Mouse (Mus musculus) intestine, embryonic 14.5 days (tissue): ENCODE measurements around the gene Opn1sw. TPM values are rescaled to one million over a fixed set of nuclear protein-coding genes. Genes with fewer than 3 reads are reported as not detected.
"Not testable (repeated sequence)": the region's sequence is repeated elsewhere in the genome, so short reads cannot be mapped to it uniquely, and the experiment has no call there.

Experiments used
- ATAC-seq: fragments of 200-750 bp; cut with Nextera tagmentation; replicated peaks from 2 replicates; pipeline ENCODE4 v1.8.0; 2017; ENCODE audit warnings: low read depth, moderate number of reproducible peaks, moderate TSS enrichment, moderate library complexity; ENCODE audit not compliant: low FRiP score, low TSS enrichment
- DNase-seq: peaks from one replicate; pipeline ENCODE4 v3.0.0-alpha.2; 2018; ENCODE audit warnings: low spot score
- H3K27ac ChIP-seq: fragments of 300-500 bp; sonication (generic); 2 replicates; pipeline ENCODE4 v1.5.1; 2014; ENCODE audit warnings: low read depth, mild to moderate bottlenecking, control low read depth
- H3K27me3 ChIP-seq: fragments of 300-500 bp; sonication (generic); replicated peaks from 2 replicates; pipeline ENCODE4 v1.6.1; 2014; ENCODE audit warnings: low read length, control low read depth; ENCODE audit not compliant: control insufficient read depth, insufficient read depth
- H3K36me3 ChIP-seq: fragments of 300-500 bp; sonication (generic); 2 replicates; pipeline ENCODE4 v1.6.1; 2014; ENCODE audit warnings: low read length, control low read depth; ENCODE audit not compliant: control insufficient read depth, insufficient read depth
- H3K4me1 ChIP-seq: fragments of 300-500 bp; sonication (generic); replicated peaks from 2 replicates; pipeline ENCODE4 v1.6.1; 2014; ENCODE audit warnings: low read length, control low read depth, mixed read lengths; ENCODE audit not compliant: control insufficient read depth, insufficient read depth
- H3K4me2 ChIP-seq: fragments of 300-500 bp; sonication (generic); 2 replicates; pipeline ENCODE4 v1.6.1; 2014; ENCODE audit warnings: low read length
- H3K4me3 ChIP-seq: fragments of 300-500 bp; sonication (generic); 2 replicates; pipeline ENCODE4 v1.5.1; 2014; ENCODE audit warnings: low read depth, low read length, control low read depth, mixed read lengths
- H3K9ac ChIP-seq: fragments of 300-500 bp; sonication (generic); 2 replicates; pipeline ENCODE4 v1.6.1; 2014; ENCODE audit warnings: mild to moderate bottlenecking, low read length
- H3K9me3 ChIP-seq: fragments of 300-500 bp; sonication (generic); 2 replicates; pipeline ENCODE4 v1.6.1; 2016; ENCODE audit warnings: low read length, control low read depth; ENCODE audit not compliant: control insufficient read depth
- WGBS: fragments of 180-500 bp; shearing (Covaris S2); extraction: QIAGEN DNeasy Blood & Tissue Kit; methylation state at CpG from one replicate; pipeline ENCODE4 v1.1.7; 2014; 5-methylcytosine and 5-hydroxymethylcytosine counted together
- polyA plus RNA-seq: library from polyadenylated mRNA; unstranded; fragments of >200 nt; fragmentation: Nextera tagmentation; extraction: Ambion mirVana; gene quantifications from 2 replicates; pipeline ENCODE4 v1.2.1, GENCODE M21; 2014

Gene Opn1sw
- polyA plus RNA-seq, 1 experiment from 2014 or later, result 0.41 TPM

DNA sequence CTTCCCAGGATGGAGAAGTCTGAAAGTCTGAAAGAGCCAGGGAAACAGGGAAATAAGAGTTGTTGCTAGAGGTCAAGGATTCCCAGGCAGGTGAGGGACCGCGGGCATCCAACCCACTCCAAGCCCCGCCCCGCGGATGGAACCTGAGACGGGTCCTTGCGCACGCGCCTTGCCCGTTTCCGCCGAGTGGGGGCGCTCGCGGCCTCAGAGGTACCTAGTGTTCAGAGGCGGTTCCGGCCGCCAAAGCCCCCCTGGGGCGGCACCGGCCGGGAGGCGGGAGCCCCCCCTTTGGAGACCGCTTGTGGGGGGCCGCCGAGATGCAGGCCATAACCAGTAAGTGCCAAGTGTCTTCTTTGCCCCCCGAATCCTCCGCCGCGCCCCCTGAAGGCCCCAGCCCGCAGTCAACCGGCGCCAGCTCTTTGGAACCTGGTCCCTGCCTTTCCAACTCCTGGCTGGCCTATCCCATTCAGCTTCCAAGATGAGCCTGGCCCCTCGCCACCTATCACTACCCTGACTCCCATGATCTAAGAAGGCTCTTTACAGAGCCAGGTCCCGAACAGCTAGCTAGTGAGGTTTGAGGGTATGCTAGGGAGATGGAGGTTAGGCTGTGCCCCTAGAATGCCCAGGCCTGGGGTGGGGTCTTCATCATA, 14.6 kb upstream of the Opn1sw start:
- Histone ChIP-seq H3K27ac (no peak overlapping the region), H3K9ac (no peak overlapping the region), H3K4me1 (0 out of 2 replicates have a peak, but pooled peaks cover 4% of the 10 kb centered on the region), H3K27me3 (no peaks in the 10 kb centered on the region), H3K9me3 (no peaks in the 10 kb centered on the region), H3K4me3 (no peak overlapping the region), H3K36me3 (no peaks in the 10 kb centered on the region; the same call in 1 of the 2 replicates), H3K4me2 (peak overlapping the region; percentile 39)
- DNase-seq (peak; percentile 70), ATAC-seq (0 out of 2 replicates have a peak, but pooled peaks have one; percentile 32)
- WGBS, result 7% methylated on average over 34 of the region's 34 CpGs

DNA sequence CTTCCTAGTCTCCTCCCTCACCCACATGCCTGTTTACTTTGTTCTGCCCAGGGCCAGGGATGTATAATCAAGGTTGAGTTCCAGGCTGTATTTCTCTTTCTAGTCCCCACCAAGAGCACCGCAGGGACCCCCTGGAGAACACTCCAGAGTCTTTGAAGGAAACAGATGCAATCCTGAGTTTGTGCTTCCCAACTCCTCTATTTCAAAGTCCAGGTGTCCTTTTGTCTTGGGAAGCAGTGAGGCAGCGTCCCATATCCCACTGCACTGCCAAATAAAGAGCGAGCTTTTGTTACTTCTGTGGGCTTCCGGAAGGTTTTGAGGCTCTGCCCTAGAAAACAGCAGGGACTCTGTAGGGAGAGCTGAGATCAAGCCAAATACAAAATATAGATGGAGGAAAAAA, 11.6 kb upstream of the Opn1sw start:
- Histone ChIP-seq H3K36me3 (no peaks in the 10 kb centered on the region), H3K27me3 (peaks cover 4% of the 10 kb centered on the region; the same call in 1 of the 2 replicates), H3K4me2 (no peak overlapping the region), H3K4me3 (no peak overlapping the region), H3K4me1 (peaks cover 18% of the 10 kb centered on the region; the same call in 1 of the 2 replicates), H3K27ac (no peak overlapping the region), H3K9me3 (no peaks in the 10 kb centered on the region), H3K9ac (no peak overlapping the region)
- ATAC-seq (no peak), DNase-seq (no peak)
- WGBS, result 89% methylated on average over 4 of the region's 4 CpGs

DNA sequence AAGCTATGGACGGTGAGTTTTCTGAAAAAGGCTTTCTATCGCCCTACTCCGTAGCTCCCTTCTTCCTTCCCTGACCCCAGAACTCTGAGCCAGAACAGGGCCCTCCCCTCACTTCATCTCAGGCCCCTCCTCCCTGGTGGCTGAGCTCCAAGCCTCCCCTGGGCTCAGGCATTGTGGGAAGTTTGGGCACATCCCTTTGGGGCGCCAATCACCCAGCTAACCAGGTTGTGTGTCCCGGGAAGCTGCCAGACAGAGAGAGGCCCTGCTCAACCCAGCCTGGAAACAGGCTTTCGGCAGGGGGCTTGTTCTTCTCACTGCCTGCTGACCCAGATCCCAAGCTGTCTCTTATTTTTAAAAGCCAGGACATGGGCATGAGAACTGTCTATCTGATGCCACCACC, 9.3 kb upstream of the Opn1sw start:
- 0 out of 2 replicates have a peak, but pooled peaks have one; percentile 9 for ATAC-seq
- H3K9ac ChIP-seq, result no peak overlapping the region; the same call in 1 of the 2 replicates
- H3K9me3 ChIP-seq, result no peaks in the 10 kb centered on the region
- H3K27ac ChIP-seq, result no peak overlapping the region
- no peaks in the 10 kb centered on the region for H3K36me3 ChIP-seq
- DNase-seq, result no peak
- H3K4me3 ChIP-seq, result peak overlapping the region; percentile 61
- H3K4me1 ChIP-seq, result peaks cover 15% of the 10 kb centered on the region; the same call in 1 of the 2 replicates
- H3K27me3 ChIP-seq, result peaks cover 13% of the 10 kb centered on the region; the same call in 1 of the 2 replicates
- WGBS, result 17% methylated on average over 6 of the region's 6 CpGs
- peak overlapping the region; percentile 82 for H3K4me2 ChIP-seq

DNA sequence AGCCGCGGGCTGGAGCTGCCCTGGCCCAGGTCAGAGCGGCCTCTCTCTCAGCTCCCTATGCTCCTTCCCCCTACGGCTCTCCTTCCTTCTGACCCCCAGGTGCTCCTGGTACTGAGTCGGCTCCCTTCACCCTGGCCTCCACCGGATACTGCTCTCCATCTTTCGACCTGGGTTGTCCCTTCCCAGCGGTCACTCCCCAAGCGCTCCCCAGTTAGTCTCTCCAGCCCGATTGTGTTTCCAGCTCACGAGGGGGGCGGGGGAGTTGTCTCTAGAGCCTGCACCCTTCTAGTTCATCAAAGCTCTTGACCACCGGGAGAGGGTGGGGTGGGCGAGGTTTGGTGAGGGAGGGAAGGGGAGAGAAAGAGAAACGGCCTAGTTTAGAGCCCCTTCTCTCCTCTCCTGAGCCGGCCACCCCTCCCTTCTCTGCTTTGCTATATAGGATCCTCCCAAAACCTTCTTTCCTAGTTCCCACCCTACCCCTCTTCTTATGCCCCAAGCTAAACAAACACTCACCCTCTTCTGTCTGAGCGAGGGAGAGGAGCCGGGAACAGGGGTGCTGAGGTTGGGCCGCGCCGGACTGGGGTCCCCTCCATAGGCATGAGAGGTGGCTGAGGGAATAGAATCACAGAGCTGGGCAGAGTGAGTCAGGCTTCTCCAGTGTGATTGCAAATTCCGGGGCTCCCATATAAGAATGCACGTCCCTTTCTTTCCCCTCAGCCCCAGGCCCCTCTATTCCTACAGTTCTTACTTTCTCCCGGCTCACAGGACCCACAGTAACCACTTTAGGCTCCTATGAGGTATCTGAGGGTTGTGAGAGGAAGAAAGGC, 8.7 kb upstream of the Opn1sw start:
- H3K4me1 ChIP-seq, result peaks cover 14% of the 10 kb centered on the region; the same call in 1 of the 2 replicates
- no peaks in the 10 kb centered on the region for H3K9me3 ChIP-seq
- H3K4me3 ChIP-seq, result peak overlapping the region; percentile 61
- peaks cover 13% of the 10 kb centered on the region; the same call in 1 of the 2 replicates for H3K27me3 ChIP-seq
- ATAC-seq (peak; percentile 61), DNase-seq (peak; percentile 74)
- peak overlapping the region; percentile 82 for H3K4me2 ChIP-seq
- 3% methylated on average over 21 of the region's 24 CpGs for WGBS
- no peaks in the 10 kb centered on the region for H3K36me3 ChIP-seq
- 0 out of 2 replicates have a peak overlapping the region, but pooled peaks have one; percentile 33 for H3K27ac ChIP-seq
- H3K9ac ChIP-seq, result peak overlapping the region; percentile 57

DNA sequence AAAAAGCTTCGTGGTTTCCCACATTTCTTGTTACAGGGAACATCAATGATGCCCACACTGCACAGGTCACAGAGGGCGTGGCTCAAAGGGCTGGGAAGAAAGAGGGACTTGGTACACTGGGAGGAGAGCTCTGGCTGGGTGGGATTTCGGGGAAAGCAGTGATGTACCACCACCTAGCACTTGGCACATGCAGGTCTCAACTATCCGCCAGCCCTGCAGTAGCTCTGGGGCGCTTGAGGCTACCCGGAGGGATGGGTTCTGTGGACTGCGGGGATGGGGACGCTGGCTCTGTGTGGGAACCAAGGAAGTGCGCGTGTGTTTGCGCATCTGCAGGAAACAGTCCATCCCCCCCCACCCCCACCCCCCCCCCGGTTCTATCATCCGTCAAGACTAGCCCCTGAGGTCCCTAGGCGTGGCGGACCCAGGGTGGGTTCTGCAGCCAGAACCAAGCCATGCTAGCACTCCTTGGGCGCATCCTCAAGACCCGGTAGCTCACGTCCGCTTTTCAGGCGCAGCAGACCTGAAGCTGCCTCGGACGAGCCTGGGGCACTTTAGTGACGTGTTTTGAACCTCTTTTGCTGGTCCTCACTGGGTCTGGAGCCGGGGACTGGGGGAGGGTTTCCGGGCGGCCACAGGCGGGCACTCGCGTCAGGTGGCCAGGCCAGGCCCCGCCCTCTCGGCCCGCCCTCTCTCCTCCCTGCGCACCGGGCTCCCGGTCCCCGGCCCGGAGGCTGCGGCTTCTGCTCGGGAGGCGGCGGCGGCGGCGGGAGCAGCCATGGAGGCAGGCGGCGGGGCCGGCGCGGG, 7.8 kb upstream of the Opn1sw start, which contains the start of gene Ccdc136:
Gene Ccdc136 (plus strand): TSS at position 400 of the 804 bp plus-strand sequence.
- 2% methylated on average over 35 of the region's 49 CpGs for WGBS
- H3K27me3 ChIP-seq, result peaks cover 13% of the 10 kb centered on the region; the same call in 1 of the 2 replicates
- H3K27ac ChIP-seq, result 0 out of 2 replicates have a peak within 1 kb of the TSS, but pooled peaks have one; percentile 33
- peak; percentile 94 for ATAC-seq
- H3K9ac ChIP-seq, result peak within 1 kb of the TSS; percentile 57
- H3K36me3 ChIP-seq, result no peaks in the 10 kb centered on the region
- peaks cover 14% of the 10 kb centered on the region; the same call in 1 of the 2 replicates for H3K4me1 ChIP-seq
- peak within 1 kb of the TSS; percentile 61 for H3K4me3 ChIP-seq
- H3K9me3 ChIP-seq, result no peaks in the 10 kb centered on the region
- peak within 1 kb of the TSS; percentile 82 for H3K4me2 ChIP-seq
- DNase-seq, result peak; percentile 81

DNA sequence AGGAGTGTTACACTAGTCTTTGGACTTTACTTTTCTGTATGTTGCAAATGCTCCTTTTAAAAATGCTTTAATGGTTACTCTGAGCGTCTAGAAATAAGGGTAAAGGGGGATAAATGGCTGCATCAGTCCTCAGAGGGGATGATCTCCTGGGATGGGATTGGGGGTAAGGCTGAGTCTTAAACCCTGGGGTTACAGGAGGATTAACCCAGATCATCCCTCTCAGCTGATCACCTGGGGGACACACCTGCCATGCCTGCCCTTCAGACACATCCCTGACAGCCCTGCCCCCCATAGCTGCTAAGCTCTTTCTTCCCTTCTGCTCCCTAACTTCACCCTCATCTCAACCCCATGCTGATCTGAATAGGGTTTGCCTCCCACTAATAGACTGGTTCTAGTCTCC, 6.0 kb upstream of the Opn1sw start:
- no peak overlapping the region for H3K4me2 ChIP-seq
- H3K27me3 ChIP-seq, result peaks cover 17% of the 10 kb centered on the region; the same call in 1 of the 2 replicates
- DNase-seq (no peak), ATAC-seq (no peak)
- H3K9ac ChIP-seq, result no peak overlapping the region
- H3K9me3 ChIP-seq, result no peaks in the 10 kb centered on the region
- peaks cover 14% of the 10 kb centered on the region; the same call in 1 of the 2 replicates for H3K4me1 ChIP-seq
- H3K27ac ChIP-seq, result no peak overlapping the region
- no peak overlapping the region for H3K4me3 ChIP-seq
- 54% methylated on average over 1 of the region's 1 CpGs for WGBS
- no peaks in the 10 kb centered on the region for H3K36me3 ChIP-seq

DNA sequence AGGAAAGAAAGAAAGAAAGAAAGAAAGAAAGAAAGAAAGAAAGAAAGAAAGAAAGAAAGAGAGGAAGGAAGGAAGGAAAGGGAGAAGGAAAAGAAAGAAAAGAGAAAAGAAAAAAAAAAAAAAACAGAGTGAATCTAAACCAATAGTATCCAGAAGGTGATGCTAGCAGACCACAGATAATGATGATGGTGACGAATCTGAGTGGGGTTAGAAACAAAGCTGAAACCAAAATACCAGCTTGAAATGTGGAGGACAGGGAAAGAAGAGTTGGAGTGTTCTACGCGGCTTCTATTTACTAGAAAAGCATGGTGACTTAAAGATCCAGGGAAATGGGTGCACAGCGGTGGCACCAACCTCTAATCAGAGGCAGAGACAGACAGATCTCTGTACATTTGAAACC, 3.5 kb upstream of the Opn1sw start:
- H3K27ac ChIP-seq, result no peak overlapping the region

DNA sequence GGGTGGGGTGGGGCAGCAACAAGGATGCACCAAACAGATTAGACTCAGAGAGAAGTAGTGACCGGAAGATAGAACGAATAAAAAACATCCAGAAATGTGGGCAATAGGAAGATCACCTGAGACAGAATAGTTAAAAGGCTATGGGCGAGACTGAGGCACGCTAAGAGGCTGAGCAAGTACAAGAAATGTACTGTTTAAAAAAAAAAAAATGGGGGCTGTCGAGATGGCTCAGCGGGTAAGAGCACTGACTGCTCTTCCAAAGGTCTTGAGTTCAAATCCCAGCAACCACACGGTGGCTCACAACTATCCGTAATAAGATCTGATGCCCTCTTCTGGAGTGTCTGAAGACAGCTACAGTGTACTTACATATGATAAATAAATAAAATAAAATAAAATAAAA, 3.0 kb upstream of the Opn1sw start:
- H3K27ac ChIP-seq, H3K4me3 ChIP-seq, DNase-seq, H3K9me3 ChIP-seq, H3K4me2 ChIP-seq, ATAC-seq, H3K36me3 ChIP-seq, H3K4me1 ChIP-seq, H3K9ac ChIP-seq: not testable (repeated sequence)
- 77% methylated on average over 8 of the region's 8 CpGs for WGBS
- peaks cover 17% of the 10 kb centered on the region; the same call in 1 of the 2 replicates for H3K27me3 ChIP-seq

More for the DNA sequence above, 3.5 kb upstream of the Opn1sw start:
- WGBS, result 67% methylated on average over 4 of the region's 4 CpGs
- Histone ChIP-seq H3K9ac (no peak overlapping the region), H3K4me1 (peaks cover 10% of the 10 kb centered on the region; the same call in 1 of the 2 replicates), H3K4me3 (no peak overlapping the region), H3K36me3 (no peaks in the 10 kb centered on the region), H3K27me3 (peaks cover 17% of the 10 kb centered on the region; the same call in 1 of the 2 replicates), H3K9me3 (no peaks in the 10 kb centered on the region), H3K4me2 (no peak overlapping the region)
- ATAC-seq (no peak), DNase-seq (no peak)
